Mouse (Mus musculus) forebrain, embryonic 10.5 days (tissue): ENCODE results near the gene Chaf1a. TPM values are rescaled to one million over a fixed set of nuclear protein-coding genes. Genes with fewer than 3 reads are reported as not detected.
"Not testable (repeated sequence)": the region's sequence is repeated elsewhere in the genome, so short reads cannot be mapped to it uniquely, and the experiment has no call there.

Source experiments
- DNase-seq: peaks from one replicate; pipeline ENCODE4 v3.0.0-alpha.2; 2017; ENCODE audit warnings: low spot score; ENCODE audit errors: extremely low spot score
- H3K27ac ChIP-seq: fragments of 300-500 bp; sonication (generic); 2 replicates; pipeline ENCODE4 v1.5.1; 2016; ENCODE audit warnings: mild to moderate bottlenecking
- H3K27me3 ChIP-seq: fragments of 300-500 bp; sonication (generic); 2 replicates; pipeline ENCODE4 v1.6.1; 2016; ENCODE audit warnings: mild to moderate bottlenecking; ENCODE audit not compliant: poor library complexity, severe bottlenecking
- H3K36me3 ChIP-seq: fragments of 300-500 bp; sonication (generic); replicated peaks from 2 replicates; pipeline ENCODE4 v1.6.1; 2016; ENCODE audit warnings: mild to moderate bottlenecking, moderate library complexity
- H3K4me1 ChIP-seq: fragments of 300-500 bp; sonication (generic); 2 replicates; pipeline ENCODE4 v1.6.1; 2016
- H3K4me3 ChIP-seq: fragments of 300-500 bp; sonication (generic); 2 replicates; pipeline ENCODE4 v1.5.1; 2016; ENCODE audit warnings: mild to moderate bottlenecking, moderate library complexity
- H3K9me3 ChIP-seq: fragments of 300-500 bp; sonication (generic); 2 replicates; pipeline ENCODE4 v1.6.1; 2016; ENCODE audit warnings: mild to moderate bottlenecking, moderate library complexity
- WGBS: fragments of 180-500 bp; shearing (Covaris S2); methylation state at CpG from one replicate; pipeline ENCODE4 v1.1.7; 2016; 5-methylcytosine and 5-hydroxymethylcytosine counted together
- polyA plus RNA-seq: library from polyadenylated mRNA; unstranded; fragments of >200 nt; fragmentation: Nextera tagmentation; extraction: Ambion mirVana; gene quantifications from 2 replicates; pipeline ENCODE4 v1.2.1, GENCODE M21; 2016

The Chaf1a gene
- polyA plus RNA-seq, 1 experiment from 2014 or later = 53.9 TPM

DNA sequence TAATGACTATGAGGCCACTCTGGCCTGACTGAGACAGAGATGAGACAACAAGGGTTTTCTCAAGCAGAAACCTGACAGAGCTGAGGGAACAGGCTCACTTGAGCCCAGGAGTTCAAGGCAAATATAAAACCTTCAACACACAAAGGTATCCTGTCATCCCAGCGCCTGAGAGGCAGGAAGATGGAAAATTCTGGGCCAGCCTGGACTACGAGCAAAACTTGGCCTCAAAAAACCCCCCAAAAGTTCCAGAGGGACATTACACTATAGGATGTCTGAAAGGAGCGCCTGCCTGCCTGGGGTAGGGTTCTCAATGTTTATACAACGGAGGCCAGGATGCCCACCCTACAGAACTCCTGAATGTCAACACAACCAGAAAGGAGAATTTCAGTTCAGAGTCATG, 5.0 kb upstream of the Chaf1a start:
- peaks cover 47% of the 10 kb centered on the region for H3K36me3 ChIP-seq
- H3K9me3 ChIP-seq = no peaks in the 10 kb centered on the region
- H3K27me3 ChIP-seq = no peaks in the 10 kb centered on the region
- H3K27ac ChIP-seq = no peak overlapping the region
- DNase-seq = no peak
- peaks cover 27% of the 10 kb centered on the region for H3K4me1 ChIP-seq
- H3K4me3 ChIP-seq = peak overlapping the region; percentile 92
- WGBS = 83% methylated on average over 4 of the region's 4 CpGs

DNA sequence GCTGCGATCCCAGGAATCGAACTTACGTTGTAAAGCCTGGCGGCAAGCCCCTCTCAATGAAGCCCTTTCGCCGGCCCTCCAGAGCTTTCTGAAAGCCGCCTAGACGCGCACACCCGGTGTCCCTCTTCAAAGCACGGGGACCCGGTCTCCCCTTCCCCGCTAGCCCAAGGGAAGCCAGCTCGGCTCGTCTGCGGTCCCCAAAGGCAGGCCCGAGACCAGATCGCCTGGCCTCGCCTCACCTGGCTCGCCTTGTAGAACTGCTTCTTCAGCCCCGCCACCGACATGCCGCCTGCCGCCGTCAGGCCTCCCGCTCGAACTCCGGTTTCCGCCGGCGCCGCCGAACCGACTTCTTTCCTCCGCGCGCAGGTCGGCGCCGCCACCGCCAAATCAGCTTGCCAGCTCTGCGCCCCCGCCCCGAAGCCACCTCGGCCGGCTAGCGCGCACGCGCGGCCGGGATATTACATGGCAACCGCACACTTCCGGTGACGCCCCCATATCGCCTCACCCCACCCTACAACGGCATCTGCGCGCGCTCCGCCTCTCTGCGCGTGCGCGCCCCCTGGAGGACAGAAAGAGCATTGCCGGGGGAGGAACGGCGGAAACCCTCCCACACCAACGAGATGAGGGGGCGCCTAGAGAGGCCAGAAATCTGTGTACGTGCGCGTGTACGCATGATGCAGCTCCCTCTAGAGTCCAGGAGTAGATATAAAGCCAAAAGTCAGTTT, 3.9 kb upstream of the Chaf1a start, which contains the start of gene Sh3gl1:
Gene Sh3gl1, minus strand, starts transcription at position 460 of the 725 bp plus-strand sequence.
- H3K9me3 ChIP-seq = no peaks in the 10 kb centered on the region
- peak within 1 kb of the TSS; percentile 94 for H3K27ac ChIP-seq
- H3K4me1 ChIP-seq = peaks cover 33% of the 10 kb centered on the region
- H3K27me3 ChIP-seq = no peaks in the 10 kb centered on the region
- WGBS = under 1% methylated on average over 74 of the region's 74 CpGs
- peak; percentile 99 for DNase-seq
- peak within 1 kb of the TSS; percentile 92 for H3K4me3 ChIP-seq
- peaks cover 36% of the 10 kb centered on the region for H3K36me3 ChIP-seq

DNA sequence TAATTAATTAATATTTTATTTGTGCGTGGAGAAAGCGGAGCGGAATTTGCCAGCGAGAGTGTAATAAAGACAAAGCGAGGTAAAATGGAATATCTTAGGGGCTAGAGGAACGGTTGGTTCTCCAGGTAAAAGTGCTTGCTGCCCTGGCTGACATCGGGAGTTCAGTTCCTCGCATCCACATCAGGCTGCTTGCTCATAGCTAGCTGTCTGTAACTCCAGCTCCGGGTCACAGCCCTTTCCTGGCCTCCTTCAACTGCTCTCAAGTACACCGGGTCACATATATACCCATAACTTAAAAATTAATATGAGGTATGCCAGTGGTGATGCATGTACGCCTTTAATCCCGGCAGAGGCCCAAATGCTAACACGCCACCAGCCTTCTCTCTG, 3.3 kb upstream of the Chaf1a start:
- 40% methylated on average over 13 of the region's 13 CpGs for WGBS
- Histone ChIP-seq H3K4me3 (peak overlapping the region; percentile 92), H3K9me3 (no peaks in the 10 kb centered on the region), H3K36me3 (peaks cover 34% of the 10 kb centered on the region), H3K27me3 (no peaks in the 10 kb centered on the region), H3K4me1 (peaks cover 39% of the 10 kb centered on the region), H3K27ac (peak overlapping the region; percentile 94)
- no peak for DNase-seq

DNA sequence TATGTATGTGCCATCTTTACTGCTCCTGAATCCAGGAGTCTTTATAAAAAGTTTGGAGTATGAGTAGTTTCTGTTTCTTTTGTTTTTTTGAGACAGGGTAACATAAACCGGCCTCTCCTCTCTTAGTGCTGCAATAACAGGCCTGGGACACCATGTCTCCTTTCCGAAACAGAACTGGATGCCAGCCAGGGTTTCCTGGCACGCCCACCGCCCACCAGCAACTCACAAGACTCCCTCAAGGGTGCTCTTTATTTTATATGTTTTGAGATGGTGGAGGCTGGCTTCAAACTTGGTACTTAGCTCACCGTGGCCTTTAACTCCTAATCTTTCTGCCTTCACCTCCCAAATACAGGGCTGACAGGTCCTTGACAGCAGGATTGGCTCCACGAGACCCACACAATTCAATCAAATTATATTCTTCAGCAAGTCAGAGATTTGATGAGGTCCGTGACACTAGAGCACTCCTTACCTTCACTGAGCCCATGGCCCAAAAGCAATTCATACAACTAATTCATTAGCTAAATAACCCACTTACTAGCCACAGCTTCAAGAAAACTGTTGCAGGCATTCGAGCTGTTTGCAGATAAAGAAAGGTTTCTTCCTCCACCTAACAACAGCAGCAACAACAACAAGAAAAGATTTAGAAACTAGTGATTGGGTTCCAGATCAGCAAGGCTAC, 1.5 kb upstream of the Chaf1a start:
- WGBS = 86% methylated on average over 8 of the region's 8 CpGs
- H3K4me1 ChIP-seq = peaks cover 42% of the 10 kb centered on the region
- no peak overlapping the region for H3K4me3 ChIP-seq
- no peaks in the 10 kb centered on the region for H3K27me3 ChIP-seq
- H3K9me3 ChIP-seq = no peaks in the 10 kb centered on the region
- no peak overlapping the region for H3K27ac ChIP-seq
- H3K36me3 ChIP-seq = peaks cover 29% of the 10 kb centered on the region
- DNase-seq = no peak

DNA sequence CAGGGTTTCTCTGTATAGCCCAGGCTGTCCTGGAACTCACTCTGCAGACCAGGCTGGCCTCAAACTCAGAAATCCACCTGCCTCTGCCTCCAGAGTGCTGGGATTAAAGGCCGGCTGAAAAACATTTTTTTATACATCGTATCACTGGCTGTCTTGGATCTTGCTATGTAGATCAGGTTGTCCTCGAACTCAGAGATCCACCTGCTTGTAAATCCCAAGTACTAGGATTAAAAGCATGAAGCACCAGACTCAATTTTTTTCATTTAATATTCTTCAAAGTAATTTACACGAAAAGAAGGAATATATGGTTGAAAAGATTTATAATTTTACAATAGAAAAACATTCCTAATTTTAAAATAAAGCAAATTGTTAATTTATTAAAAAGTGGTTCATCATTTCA, 894 bp upstream of the Chaf1a start:
- Histone ChIP-seq H3K27ac (peak overlapping the region; percentile 96; the same call in 1 of the 2 replicates), H3K27me3 (no peaks in the 10 kb centered on the region), H3K36me3 (peaks cover 29% of the 10 kb centered on the region), H3K4me3 (peak overlapping the region; percentile 91), H3K4me1 (peaks cover 42% of the 10 kb centered on the region), H3K9me3 (no peaks in the 10 kb centered on the region)
- no peak for DNase-seq
- WGBS = 80% methylated on average over 4 of the region's 4 CpGs

DNA sequence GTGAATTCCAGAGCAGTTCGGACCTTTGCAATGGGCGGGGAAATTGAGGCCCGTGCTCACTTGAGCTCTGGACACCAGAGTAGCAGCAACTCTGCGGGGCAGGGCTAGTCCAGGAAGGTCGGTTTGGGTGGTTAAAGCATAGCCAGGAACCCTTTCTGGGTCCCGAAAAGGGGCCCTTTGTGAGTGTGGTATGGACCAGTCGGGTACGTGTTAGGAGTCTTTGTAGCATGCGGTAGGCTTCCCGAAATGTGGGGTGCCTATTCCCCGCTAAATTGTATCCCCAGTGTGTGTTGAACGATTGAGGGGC, 571 bp downstream of the Chaf1a start:
- Histone ChIP-seq H3K4me3 (peak overlapping the region; percentile 91), H3K27ac (peak overlapping the region; percentile 96), H3K4me1 (peaks cover 29% of the 10 kb centered on the region), H3K27me3 (no peaks in the 10 kb centered on the region), H3K9me3 (no peaks in the 10 kb centered on the region), H3K36me3 (peaks cover 36% of the 10 kb centered on the region)
- under 1% methylated on average over 12 of the region's 12 CpGs for WGBS
- no peak for DNase-seq

DNA sequence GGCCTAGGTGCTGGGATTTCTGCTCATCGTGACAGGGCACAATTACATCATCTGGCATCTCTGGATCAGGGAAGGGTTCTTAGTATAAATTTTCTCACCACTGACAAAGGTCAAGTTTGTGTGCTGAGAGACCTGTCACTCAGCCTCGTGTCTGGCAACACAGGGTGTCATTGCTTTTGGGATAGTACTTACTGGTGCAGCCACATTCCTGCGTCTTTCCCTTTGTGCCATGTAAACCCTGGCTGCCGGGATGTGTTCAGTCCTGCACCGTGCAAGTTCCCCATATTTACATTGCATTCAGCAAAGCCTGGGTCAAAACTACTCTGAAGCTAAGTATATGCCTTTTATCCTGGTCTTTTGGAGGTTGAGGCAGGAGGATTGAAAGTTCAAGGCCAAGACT, 11.1 kb downstream of the Chaf1a start:
- no peak overlapping the region for H3K4me3 ChIP-seq
- no peak overlapping the region for H3K27ac ChIP-seq
- WGBS = 93% methylated on average over 5 of the region's 5 CpGs
- peaks cover 98% of the 10 kb centered on the region for H3K36me3 ChIP-seq
- 0 out of 2 replicates have a peak, but pooled peaks cover 3% of the 10 kb centered on the region for H3K4me1 ChIP-seq
- DNase-seq = no peak
- no peaks in the 10 kb centered on the region for H3K27me3 ChIP-seq
- no peaks in the 10 kb centered on the region for H3K9me3 ChIP-seq

DNA sequence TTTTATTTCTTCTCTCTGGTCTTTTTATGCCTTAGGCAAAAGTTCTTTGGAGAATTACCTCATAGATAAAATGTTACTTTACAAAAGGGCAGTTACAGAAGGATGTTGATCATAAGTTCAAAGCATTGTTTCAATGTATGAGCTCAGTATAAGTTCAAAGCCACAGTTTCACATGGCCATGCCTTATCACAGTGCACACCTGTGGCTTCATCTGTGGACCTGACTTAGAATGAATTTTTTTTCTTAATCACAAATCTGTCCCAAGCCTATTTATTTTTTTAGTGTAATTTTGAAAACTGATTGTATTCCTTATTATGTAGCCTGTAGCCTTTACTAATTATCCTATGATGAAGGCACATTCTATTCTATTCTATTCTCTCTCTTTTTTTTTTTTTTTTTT, 14.7 kb downstream of the Chaf1a start:
- no peak overlapping the region for H3K4me3 ChIP-seq
- peaks cover 98% of the 10 kb centered on the region for H3K36me3 ChIP-seq
- H3K27me3 ChIP-seq = no peaks in the 10 kb centered on the region
- no peak overlapping the region for H3K27ac ChIP-seq
- H3K4me1 ChIP-seq = 0 out of 2 replicates have a peak, but pooled peaks cover 3% of the 10 kb centered on the region
- no peak for DNase-seq
- no peaks in the 10 kb centered on the region for H3K9me3 ChIP-seq

DNA sequence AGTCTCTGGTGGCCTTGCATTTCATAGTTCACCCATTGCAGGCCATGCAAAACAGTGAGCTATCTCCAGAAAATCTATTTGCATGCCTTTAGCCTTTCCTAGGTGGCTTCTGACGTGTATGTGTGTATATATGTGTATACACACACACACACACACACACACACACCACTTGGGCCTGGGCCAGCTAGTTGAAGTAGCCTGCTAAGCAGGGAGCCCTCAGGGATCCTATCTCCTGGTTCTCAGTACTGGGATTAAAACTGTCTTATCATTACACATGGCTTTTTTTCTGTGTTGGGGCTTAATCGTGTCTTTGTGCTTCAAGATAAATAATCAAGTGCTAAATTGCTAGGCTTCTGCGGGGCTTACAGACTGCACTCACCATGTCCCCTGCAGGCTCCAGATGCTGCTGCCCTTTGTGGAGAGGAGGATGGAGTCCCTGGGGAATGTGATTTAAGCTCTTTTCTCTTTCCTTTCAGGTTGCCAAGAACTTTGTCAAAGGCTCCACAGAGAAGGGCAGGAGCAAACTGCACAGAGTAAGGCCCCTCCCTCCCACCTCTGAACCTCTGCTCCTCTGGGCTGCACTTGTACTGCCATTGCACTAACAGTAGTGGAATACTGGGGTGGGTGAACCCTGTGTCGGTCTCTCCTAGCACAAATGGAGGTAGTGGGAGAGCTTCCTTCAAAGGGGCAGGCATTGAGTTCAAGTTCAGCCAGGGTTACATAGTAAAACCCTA, 15.9 kb downstream of the Chaf1a start:
- Histone ChIP-seq H3K4me3 (no peak overlapping the region), H3K4me1 (0 out of 2 replicates have a peak, but pooled peaks cover 3% of the 10 kb centered on the region), H3K27ac (no peak overlapping the region), H3K36me3 (peaks cover 98% of the 10 kb centered on the region), H3K27me3 (no peaks in the 10 kb centered on the region), H3K9me3 (no peaks in the 10 kb centered on the region)
- 78% methylated on average over 4 of the region's 4 CpGs for WGBS
- DNase-seq = no peak

DNA sequence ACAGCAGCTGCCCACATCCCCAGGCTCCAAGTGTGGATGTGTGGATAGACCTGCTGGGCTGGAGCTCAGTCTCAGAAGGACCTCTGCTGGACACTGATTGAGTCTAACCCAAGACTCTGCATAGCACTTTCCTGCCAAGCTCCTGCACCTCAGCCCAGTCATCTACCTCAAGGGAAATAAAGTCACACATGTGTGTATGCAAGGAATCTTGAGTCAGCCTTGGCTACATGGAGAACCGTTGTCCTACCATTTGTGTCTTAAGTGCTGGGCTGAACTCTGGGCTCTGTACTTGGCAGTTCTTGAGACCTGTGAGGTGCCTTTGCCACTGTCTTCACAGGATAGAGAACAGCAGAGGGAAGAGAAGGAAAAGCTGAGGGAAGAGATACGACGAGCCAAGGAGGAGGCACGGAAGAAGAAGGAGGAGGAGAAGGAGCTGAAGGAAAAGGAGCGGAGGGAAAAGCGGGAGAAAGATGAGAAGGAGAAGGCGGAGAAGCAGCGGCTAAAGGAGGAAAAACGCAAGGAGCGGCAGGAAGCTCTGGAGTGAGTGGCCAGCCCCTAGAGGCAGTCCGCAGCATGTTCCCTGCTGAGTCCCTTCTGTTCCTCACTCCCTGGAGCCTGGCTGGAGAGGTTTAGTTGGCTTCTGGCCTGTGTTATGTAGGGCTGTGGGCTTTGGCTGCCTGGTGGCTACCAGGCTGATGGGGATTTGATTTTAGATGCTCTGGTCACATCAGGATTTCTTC, 17.3 kb downstream of the Chaf1a start:
- Histone ChIP-seq H3K9me3 (no peaks in the 10 kb centered on the region), H3K36me3 (peaks cover 98% of the 10 kb centered on the region)
- 84% methylated on average over 11 of the region's 11 CpGs for WGBS

DNA sequence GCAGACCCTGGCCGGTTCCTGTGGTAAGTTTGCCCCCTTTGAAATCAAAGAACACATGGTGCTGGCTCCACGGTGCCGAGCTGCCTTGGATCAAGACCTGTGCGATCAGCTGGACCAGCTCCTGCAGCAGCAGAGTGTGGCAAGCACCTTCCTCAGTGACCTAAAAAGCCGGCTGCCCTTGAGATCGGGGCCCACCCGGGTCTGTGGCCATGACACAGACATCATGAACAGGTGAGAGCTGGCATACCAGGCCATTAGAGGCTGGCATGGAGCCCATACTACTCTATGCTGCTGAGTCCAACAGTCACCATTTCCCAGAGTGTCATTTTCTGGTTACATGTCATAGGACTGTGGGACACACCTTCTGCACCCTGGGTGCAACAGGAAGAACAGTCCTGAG, 21.8 kb downstream of the Chaf1a start:
- 96% methylated on average over 7 of the region's 7 CpGs for WGBS

More for the DNA sequence above, 17.3 kb downstream of the Chaf1a start:
- H3K27me3 ChIP-seq = no peaks in the 10 kb centered on the region
- H3K4me1 ChIP-seq = 0 out of 2 replicates have a peak, but pooled peaks cover 3% of the 10 kb centered on the region
- H3K4me3 ChIP-seq = no peak overlapping the region
- no peak for DNase-seq
- no peak overlapping the region for H3K27ac ChIP-seq

DNA sequence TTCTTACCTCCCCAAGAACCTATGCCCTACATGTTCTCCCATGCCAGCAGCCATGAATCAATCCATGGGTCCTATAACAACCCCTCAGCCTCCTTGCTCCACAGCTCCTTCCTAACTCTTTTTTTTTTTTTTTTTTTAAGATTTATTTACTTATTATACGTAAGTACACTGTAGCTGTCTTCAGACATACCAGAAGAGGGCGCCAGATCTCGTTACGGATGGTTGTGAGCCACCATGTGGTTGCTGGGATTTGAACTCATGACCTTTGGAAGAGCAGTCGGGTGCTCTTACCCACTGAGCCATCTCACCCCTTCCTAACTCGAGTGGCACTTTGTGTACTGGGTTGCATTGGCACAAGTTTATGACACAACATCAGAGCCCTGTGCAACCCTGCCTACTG, 25.5 kb downstream of the Chaf1a start:
- DNase-seq, H3K9me3 ChIP-seq, H3K27me3 ChIP-seq, H3K27ac ChIP-seq, H3K4me1 ChIP-seq, H3K4me3 ChIP-seq: not testable (repeated sequence)
- H3K36me3 ChIP-seq = peaks cover 100% of the 10 kb centered on the region
- 83% methylated on average over 6 of the region's 6 CpGs for WGBS

More for the DNA sequence above, 21.8 kb downstream of the Chaf1a start:
- DNase-seq = no peak
- H3K27ac ChIP-seq = no peak overlapping the region
- no peaks in the 10 kb centered on the region; the same call in 1 of the 2 replicates for H3K9me3 ChIP-seq
- H3K4me1 ChIP-seq = no peaks in the 10 kb centered on the region
- no peak overlapping the region for H3K4me3 ChIP-seq
- peaks cover 100% of the 10 kb centered on the region for H3K36me3 ChIP-seq
- H3K27me3 ChIP-seq = no peaks in the 10 kb centered on the region
